Mouse (Mus musculus) layer of hippocampus, adult 8-10 months (tissue): ENCODE results near the gene Vmn1r80. TPM values are rescaled to one million over a fixed set of nuclear protein-coding genes. Genes with fewer than 3 reads are reported as not detected.
"Not testable (repeated sequence)": the region's sequence is repeated elsewhere in the genome, so short reads cannot be mapped to it uniquely, and the experiment has no call there.

ENCODE experiments used
- DNase-seq, 2 experiments: peaks; one replicate each; pipeline ENCODE4 v3.0.0; 2022; ENCODE audit warnings: low spot score in 2 of 2
- total RNA-seq, 4 experiments: library from RNA; stranded (reverse); gene quantifications; 2 replicates each; pipeline ENCODE4 v1.2.4; 2022

Gene Vmn1r80
- not detected for total RNA-seq

- no peak for DNase-seq
Measured at GRCm38 (mm10) chr7:12188986-12189385, at the start of gene Vmn1r80. Gene Vmn1r80, plus strand, starts transcription at chr7:12189286.

DNA sequence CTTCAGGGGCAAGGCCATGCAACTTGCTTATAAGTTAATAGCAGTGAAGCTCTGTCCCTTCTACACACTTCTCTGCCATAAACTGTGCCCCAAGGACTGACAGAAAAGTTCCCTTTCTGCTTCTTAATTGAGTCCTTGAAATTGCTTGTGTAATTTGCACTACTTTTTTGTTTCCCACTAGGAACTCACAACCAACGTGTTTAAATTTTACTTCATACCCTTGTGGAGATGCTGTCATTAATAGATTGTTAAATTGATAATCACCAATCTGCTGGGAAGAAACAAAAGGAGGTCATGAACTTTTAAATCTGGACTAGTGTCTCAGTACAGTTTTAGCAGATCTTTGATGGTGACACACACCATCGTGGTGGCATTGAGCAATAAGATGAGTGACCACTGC, 39.1 kb upstream of the Vmn1r80 start, which contains the start of gene Vmn1r78:
Gene Vmn1r78 (plus strand): TSS at position 301 of the 400 bp plus-strand sequence.
- no peak for DNase-seq

DNA sequence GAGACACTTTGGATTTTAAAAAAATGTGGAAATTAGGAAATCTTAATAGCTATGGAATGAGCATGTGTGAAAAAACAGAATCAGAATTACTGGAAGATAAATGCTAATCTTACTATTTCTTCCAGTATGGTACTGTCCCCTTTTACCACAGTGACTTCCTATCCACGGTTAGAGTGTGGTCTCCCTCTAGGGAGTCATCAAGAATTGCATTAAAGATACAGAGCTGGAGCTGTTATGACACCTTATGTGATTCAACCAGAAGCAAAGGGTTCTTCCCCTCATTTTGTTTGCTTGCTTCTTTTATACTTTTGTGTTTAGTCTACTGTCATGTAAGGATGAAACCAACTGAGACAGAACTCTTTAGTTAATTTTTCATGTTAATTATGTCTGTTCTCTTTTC, 32.6 kb upstream of the Vmn1r80 start:
- DNase-seq = not testable (repeated sequence)

DNA sequence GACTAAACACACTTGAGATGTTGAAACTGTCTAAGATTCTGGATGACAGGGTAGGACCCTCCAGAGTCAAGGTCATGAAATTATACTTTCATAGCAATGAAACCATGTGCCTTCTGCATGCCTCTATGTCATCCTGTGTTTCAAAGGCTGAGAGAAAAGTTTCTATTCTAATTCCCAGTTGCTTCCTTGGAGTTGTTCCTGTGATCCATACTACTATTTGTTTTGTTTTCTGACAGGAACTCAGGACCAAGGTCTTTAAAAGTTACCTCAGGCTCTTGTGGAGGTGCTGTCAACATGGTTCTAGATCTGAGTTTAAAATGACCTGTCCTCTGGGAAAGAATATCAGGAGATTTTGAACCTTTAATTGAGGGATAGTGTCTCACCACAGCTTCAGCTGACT, 18.1 kb upstream of the Vmn1r80 start, which contains the start of gene Vmn1r79:
Gene Vmn1r79 (plus strand): TSS at position 301 of the 400 bp plus-strand sequence.
- DNase-seq = not testable (repeated sequence)

DNA sequence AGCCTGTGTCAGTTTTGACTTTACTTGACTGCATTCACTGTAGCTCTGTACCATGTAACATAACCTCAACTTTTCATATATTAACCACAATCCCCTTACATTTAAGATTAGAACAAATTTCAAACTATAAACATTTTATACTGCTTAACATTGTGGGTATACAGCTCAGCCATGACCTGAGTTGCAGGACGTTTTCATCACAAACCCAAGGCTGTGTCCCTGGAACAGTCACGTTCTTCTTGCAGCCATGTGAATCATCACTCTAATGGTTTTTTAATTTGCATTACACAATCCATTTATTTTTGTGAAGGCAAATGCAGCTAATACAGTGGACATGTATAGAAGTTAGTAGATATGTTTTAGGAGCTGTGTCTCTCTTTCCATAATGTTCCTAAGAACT, 16.2 kb upstream of the Vmn1r80 start:
- not testable (repeated sequence) for DNase-seq

- DNase-seq = no peak
Measured at GRCm38 (mm10) chr7:12204141-12204540, 15.1 kb downstream of the Vmn1r80 start.

Other genes with a start within 250 kb of the Vmn1r80 start
- not detected for gene Vmn1r77, start 152.5 kb upstream of the Vmn1r80 start, total RNA-seq
- not detected for gene Vmn1r78, start 39.0 kb upstream of the Vmn1r80 start, total RNA-seq
- not detected for gene Vmn1r79, start 18.0 kb upstream of the Vmn1r80 start, total RNA-seq
- gene Vmn1r81, start 79.0 kb downstream of the Vmn1r80 start, total RNA-seq = under 1 TPM in 1 of 4 experiments, not detected in 3; 0.04 TPM
- not detected for gene Vmn1r82, start 111.1 kb downstream of the Vmn1r80 start, total RNA-seq
- under 1 TPM in 1 of 4 experiments, not detected in 3; 0.10 TPM for gene Vmn1r83, start 140.2 kb downstream of the Vmn1r80 start, total RNA-seq
- not detected for gene Vmn1r84, start 180.0 kb downstream of the Vmn1r80 start, total RNA-seq
- 10 to 100 TPM in 2 of 4 experiments, 1 to 10 TPM in 2; 8.1 to 11.3 (median 10.2) TPM for gene Zfp551, start 233.5 kb downstream of the Vmn1r80 start, total RNA-seq